Mouse (Mus musculus) stomach, postnatal 0 days (tissue): ENCODE measurements around the gene Dchs1.

ENCODE experiments used
- CTCF ChIP-seq: IDR thresholded peaks from 2 replicates; pipeline ENCODE4 v1.5.1; 2016; ENCODE audit warnings: antibody characterized with exemption, low read depth, mild to moderate bottlenecking, moderate library complexity
- EP300 ChIP-seq: optimal IDR thresholded peaks from 2 replicates; pipeline ENCODE3; 2016; ENCODE audit warnings: antibody characterized with exemption

DNA sequence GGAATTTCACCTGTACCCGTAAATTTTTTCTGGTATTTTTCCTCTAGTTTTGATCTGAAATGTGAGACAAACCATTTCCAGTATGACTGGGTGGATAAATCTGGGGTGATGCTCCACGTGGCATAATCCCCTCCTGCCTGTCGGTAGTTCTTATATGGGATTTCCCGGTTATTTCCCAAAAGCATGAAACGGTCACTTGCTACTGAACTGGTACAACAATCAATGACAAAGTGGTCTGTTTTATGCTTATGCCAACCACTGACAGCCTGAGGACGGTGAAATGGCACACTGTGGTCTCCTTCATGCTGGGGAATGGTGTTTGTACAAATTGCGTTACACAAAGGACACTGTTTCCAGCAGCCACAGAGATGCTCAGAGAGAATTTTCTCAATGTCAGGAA is 36.8 kb upstream of the Dchs1 start:
- no peak for TF ChIP-seq CTCF
- no peak for TF ChIP-seq EP300
